Mouse (Mus musculus) urinary bladder, adult 18-20 months (tissue): ENCODE results near the gene Elk4.

Source experiments
- DNase-seq, 2 experiments: peaks; one replicate each; pipeline ENCODE4 v3.0.0; 2022; ENCODE audit warnings: low spot score in 2 of 2, mixed read lengths in 2 of 2

Elk4 gene

GRCm38 (mm10) chr1:132012861-132013260, 5.5 kb downstream of the Elk4 start:
- no peak for DNase-seq

GRCm38 (mm10) chr1:132014800-132015199, 7.4 kb downstream of the Elk4 start:
- DNase-seq, result no peak

DNA sequence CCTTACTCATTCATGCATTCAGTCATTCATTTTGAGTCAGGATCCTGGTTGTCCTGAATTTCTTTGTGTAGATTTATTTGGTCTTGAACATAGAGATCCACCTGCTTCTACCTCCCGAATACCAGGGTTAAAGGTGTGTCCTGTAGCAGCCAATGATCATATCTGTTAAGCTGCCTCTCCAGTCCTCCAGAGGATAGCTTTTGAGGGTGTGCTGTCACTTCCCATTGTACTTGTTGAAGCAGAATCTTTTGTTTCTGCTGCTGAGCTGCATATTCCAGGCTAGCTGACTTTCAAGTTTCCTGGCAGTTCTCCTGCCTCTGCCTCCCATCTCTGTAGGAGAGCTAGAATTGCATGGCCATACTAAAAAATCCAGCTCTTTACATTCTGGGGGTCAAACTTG, 9.3 kb downstream of the Elk4 start:
- no peak for DNase-seq

DNA sequence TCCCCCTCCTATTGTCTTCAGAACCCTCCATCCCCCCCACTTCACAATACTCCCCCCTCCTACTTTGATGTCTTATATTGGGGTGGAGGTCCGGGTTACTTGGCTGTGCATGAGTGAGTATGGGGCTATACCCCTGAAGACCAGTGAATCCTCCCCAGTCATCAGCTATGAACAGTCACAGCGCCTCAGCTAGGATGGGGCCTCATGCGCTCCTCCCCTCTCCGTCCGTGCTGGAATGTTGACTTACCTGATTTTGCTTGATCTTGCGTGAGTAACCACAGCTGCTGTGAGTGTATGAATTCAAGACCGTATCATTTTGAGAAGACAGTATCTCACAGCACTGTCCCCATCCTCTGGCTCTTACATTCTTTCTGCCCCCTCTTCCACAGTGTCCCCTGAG, 12.5 kb downstream of the Elk4 start:
- no peak for DNase-seq

- DNase-seq, result no peak
These were observed 14.7 kb downstream of the Elk4 start for GRCm38 (mm10) chr1:132022107-132022506.

DNA sequence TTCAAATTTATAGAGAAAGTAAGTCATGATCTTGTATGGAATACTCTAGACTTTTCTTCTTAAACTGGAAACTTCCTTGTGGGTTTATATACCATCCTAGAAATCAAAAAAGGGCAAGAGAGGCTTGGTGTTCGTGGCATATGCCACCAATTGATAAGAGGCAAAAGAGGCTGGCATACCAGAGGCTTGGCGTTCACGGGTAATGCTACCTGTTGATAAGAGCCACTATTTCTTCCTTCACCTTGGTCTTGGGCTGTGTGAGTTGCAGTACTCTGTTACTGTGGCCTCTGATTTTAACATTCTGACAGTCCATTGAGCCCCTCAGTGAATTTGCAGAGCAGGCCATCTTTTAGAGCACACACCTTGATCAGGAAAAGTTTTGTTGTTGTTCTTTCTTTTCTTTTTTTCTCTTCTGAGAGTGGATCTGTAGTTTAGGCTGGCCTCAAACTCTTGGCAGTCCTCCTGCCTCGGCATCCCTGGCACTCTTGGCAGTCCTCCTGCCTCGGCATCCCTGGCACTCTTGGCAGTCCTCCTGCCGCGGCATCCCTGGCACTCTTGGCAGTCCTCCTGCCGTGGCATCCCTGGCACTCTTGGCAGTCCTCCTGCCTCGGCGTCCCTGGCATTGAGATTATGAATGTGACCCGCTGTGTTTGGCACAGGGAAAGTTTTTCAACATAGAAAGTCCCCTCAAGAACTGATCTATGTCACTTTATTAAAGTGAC, 19.7 kb downstream of the Elk4 start:
- no peak for DNase-seq

DNA sequence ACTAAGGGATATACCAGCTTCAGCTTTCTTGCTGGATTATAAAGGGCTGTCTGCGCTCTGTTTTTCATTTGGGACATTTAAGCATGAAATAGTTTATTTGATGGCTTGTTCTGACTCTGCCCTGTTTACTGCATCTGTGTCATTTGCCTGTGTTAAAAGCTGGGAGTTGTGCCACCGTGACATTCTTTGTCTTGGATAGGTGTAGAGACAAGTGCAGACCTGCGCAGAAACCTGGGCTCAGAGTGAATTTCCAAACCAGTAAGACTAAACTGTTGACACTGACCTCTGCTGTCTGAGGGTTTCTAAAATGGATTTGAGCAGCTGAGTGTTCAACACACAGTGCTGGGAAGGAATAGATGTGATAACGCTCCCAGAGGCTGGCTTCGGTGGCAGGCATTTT, 20.6 kb downstream of the Elk4 start:
- peak in 1 of 2 experiments; percentile 39 for DNase-seq

- DNase-seq, result no peak
These were observed 21.0 kb downstream of the Elk4 start for GRCm38 (mm10) chr1:132028413-132028812.

- no peak for DNase-seq
These were observed 23.2 kb downstream of the Elk4 start for GRCm38 (mm10) chr1:132030574-132030973.

GRCm38 (mm10) chr1:132032172-132032571, 24.8 kb downstream of the Elk4 start:
- no peak for DNase-seq

- DNase-seq, result no peak
These were observed 30.3 kb downstream of the Elk4 start for GRCm38 (mm10) chr1:132037746-132038145.

DNA sequence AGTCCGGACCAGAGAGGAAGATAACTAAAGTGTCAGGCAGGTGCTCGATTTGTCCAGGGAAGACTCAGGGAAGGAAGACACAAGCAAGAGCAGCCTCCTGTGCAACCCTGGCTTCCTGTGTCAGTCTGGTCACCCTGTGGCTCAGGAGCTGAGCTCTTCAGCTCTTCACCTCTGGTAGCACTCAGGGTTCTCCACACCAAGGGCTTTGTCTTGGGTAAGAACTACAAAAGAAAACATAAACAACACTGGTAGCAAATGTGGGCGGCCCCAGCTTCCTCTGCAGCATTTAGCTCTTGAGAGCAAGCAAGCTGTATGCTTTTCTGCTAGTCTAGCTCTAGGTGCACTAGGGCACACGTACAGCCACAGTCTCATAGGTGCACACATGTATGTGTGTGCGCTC, 31.3 kb downstream of the Elk4 start:
- DNase-seq, result no peak

- no peak for DNase-seq
These were observed 32.8 kb downstream of the Elk4 start for GRCm38 (mm10) chr1:132040201-132040621.

DNA sequence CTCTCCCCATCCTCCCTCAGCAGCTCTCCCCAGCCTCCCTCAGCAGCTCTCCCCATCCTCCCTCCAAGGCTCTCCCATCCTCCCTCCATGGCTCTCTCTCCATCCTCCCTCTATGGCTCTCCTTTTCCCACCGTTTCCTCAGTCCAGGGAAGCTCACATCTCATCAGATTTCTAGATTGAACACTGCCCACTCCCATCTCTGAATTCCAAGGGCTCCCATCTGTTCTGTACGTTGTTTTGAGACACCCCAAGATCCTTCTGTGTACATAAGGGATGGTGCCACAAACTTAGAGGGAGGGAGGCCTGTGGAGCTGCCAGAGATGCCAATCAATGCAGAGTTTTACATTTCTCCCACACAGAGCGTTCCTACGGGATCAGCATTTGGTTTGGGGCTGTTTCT, 36.4 kb downstream of the Elk4 start:
- DNase-seq, result no peak

GRCm38 (mm10) chr1:132046143-132046735, 38.8 kb downstream of the Elk4 start:
- DNase-seq, result peak; percentile 23 to 44

DNA sequence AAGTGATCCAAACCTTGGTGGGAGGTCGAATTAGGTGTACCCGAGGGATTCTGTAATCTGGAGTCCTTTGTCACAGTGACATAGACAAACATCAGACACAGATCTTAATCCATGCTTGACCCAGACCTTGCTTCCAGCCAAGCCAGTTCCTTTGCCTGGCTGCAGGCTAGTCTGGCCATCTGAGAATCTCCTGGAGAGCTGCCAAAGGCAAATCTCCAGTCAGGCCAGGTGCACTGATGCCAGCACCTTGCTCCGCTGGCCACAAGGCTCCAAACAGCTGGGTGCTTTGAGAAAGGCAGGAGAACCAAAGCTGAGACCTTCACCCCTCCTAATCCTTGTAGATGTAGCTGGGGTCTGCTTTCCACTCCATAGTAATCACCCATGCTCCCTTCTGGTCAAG, 44.3 kb downstream of the Elk4 start:
- DNase-seq, result peak in 1 of 2 experiments; percentile 20

GRCm38 (mm10) chr1:132054387-132054786, 47.0 kb downstream of the Elk4 start:
- no peak for DNase-seq

DNA sequence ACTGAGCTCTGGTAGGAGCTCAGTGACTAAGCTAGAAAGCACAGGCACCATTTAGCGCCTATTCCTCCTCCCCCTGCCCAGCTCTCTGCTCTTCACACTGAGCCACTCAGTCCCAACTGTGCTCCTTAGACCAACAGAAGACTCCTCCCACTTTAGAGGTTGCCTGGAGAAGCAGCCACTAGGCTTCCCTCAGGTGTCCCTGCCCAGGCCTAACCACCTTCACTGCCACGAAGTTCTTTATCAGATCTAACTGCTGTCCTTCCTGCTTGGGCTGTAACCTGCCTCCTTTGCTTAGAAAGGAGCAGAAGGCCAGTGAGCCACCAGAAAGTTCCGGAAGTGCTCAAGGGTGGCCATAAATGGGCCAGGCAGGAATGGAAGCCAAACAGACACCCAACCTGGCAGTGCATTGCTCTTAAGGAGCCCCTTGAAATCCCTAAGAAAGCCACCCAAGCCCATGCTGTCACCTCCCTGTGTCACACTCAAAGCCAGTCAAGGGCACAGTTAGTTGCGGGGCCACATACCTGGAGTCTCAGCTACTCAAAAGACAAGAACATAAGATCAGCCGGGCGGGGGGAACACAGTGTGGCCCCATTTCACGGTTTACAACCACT, 47.8 kb downstream of the Elk4 start:
- DNase-seq, result no peak

DNA sequence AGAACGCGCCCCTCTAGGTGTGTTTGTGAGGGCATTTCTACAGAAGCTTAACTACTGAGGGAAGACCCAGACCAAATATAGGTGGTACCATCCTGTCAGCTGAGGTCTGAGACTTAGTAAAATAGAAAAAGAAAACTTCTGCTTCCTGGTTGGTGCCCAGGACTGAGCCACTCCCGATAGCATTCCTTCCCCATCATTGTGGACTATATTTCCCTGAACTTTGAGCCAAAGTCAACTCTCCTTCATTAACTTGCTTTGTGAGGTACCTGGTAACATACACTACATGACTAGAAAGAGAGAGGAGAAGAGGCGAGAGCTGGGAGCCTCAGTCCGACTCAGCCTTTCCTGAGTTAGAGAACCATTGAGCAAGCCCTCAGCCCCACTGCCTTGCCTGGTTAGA, 51.2 kb downstream of the Elk4 start:
- DNase-seq, result no peak

GRCm38 (mm10) chr1:132060036-132060769, 52.8 kb downstream of the Elk4 start:
- DNase-seq, result no peak

DNA sequence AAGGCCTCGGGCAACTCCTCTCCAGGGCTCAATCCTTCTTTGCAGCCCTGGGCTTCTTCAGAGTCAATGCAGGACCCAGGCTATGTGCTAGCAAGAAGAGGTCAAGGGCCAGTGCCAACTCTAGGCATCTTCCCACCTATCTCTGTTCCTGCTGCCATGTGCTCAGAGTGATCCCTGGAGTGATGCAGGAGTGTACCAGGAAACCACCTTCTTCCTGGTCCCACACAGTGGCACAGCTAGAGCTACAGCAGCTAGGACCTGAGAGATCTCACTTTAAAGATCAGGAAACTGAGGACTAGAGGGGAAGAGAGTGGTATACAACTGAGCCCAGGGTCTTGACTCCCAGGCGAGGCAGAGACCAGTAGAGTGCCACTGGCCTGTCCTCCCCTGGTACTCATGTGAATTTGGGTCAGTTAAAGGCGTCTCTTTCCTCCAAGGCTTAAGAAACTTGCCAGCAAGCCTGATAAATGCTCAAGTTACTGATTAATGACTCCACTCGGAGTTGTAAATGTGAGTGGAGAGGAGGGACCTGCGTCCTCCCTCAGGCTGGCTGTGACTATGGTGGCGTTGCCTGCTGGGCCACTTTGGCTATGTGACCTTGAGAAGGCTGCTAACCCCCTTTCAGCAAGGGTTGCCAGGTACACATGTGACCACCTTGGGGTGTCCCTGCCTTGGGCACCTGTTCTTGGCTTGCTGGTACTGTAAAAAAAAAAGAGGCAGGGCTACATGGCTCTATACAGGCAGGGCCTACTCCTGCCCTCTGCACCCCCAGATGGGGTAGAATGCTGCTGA, 54.5 kb downstream of the Elk4 start:
- DNase-seq, result no peak

- DNase-seq, result no peak
These were observed 55.7 kb downstream of the Elk4 start for GRCm38 (mm10) chr1:132063096-132063495.
